Mouse (Mus musculus) cerebellum, adult 11 months (tissue): ENCODE results near the gene Trim80.
A peak's percentile ranks its signal among the peaks of the same experiment; 100 is the strongest.
"Not testable (repeated sequence)": the region's sequence is repeated elsewhere in the genome, so short reads cannot be mapped to it uniquely, and the experiment has no call there.

Experiments
- DNase-seq: peaks from one replicate; pipeline ENCODE4 v3.0.0; 2022

Gene Trim80

GRCm38 (mm10) chr11:115463397-115463796 lies 23.1 kb downstream of the Trim80 start:
- no peak for DNase-seq

- no peak for DNase-seq
Observed at GRCm38 (mm10) chr11:115464851-115465250, 24.5 kb downstream of the Trim80 start.

GRCm38 (mm10) chr11:115467217-115467618 lies 26.9 kb downstream of the Trim80 start:
- no peak for DNase-seq

GRCm38 (mm10) chr11:115472183-115472582 lies 31.8 kb downstream of the Trim80 start:
- no peak for DNase-seq

- peak; percentile 97 for DNase-seq
Observed at GRCm38 (mm10) chr11:115473626-115474275, 33.4 kb downstream of the Trim80 start.

- peak; percentile 92 for DNase-seq
Observed at GRCm38 (mm10) chr11:115475025-115475757, 34.8 kb downstream of the Trim80 start, which contains the start of gene Armc7. Gene Armc7, plus strand, starts transcription at chr11:115475667.

- no peak for DNase-seq
Observed at GRCm38 (mm10) chr11:115475758-115476237, 35.5 kb downstream of the Trim80 start.

GRCm38 (mm10) chr11:115476630-115477029 lies 36.3 kb downstream of the Trim80 start:
- not testable (repeated sequence) for DNase-seq

- not testable (repeated sequence) for DNase-seq
Observed at GRCm38 (mm10) chr11:115477388-115477787, 37.0 kb downstream of the Trim80 start.

GRCm38 (mm10) chr11:115478296-115478938 lies 38.1 kb downstream of the Trim80 start:
- DNase-seq = no peak

GRCm38 (mm10) chr11:115481553-115482259 lies 41.4 kb downstream of the Trim80 start:
- no peak for DNase-seq

- DNase-seq = no peak
Observed at GRCm38 (mm10) chr11:115483278-115483677, 42.9 kb downstream of the Trim80 start.

- DNase-seq = peak; percentile 78
Observed at GRCm38 (mm10) chr11:115483726-115484125, 43.4 kb downstream of the Trim80 start.

GRCm38 (mm10) chr11:115485155-115485554 lies 44.8 kb downstream of the Trim80 start:
- no peak for DNase-seq

GRCm38 (mm10) chr11:115488551-115489104 lies 48.3 kb downstream of the Trim80 start:
- DNase-seq = peak; percentile 66

GRCm38 (mm10) chr11:115490441-115491355 lies 50.4 kb downstream of the Trim80 start:
- no peak for DNase-seq

GRCm38 (mm10) chr11:115491356-115492083 lies 51.2 kb downstream of the Trim80 start, which contains the start of gene Nt5c:
Gene Nt5c, minus strand, starts transcription at chr11:115491862.
- DNase-seq = peak; percentile 81

- no peak for DNase-seq
Observed at GRCm38 (mm10) chr11:115492387-115492786, 52.0 kb downstream of the Trim80 start.

- not testable (repeated sequence) for DNase-seq
Observed at GRCm38 (mm10) chr11:115496559-115496958, 56.2 kb downstream of the Trim80 start.
